Mouse (Mus musculus): ENCODE measurements around the gene Sin3a. TPM values are rescaled to one million over a fixed set of nuclear protein-coding genes. Genes with fewer than 3 reads are reported as not detected.

Gene Sin3a
- polyA plus RNA-seq, 1 experiment, result 83.3 TPM

DNA sequence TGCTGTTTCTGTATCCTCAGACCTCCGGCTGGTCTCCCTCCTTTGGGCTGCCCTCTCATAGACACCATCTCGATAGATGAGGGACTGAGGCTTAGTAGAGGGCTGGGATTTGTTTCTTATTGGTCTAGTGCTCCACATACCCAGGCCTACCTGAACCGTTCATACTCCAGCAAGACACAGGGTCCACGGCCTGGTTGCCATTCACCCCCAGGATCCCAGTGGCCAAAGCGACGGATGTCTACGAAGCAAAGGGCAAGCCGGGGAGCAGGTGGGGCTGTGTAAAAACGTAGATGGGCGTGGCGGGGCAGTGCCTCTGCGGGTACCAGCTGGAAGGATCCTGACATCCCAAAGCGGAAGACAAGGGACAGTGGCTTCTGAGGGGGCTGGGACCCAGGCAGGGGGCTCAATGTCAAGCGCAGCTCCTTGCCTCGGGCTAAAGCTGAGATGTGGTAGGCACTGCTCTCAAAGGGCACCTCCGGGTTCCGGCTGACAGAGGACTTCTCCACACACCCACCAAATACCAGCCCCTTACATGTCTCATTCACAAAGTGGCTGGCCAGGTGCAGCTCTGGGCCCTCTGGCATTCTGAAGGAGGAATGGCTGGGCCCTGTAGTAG is 74.7 kb downstream of the Sin3a start:
- no peak overlapping the region for H3K4me3 ChIP-seq (ENCODE audit: extremely low read depth, insufficient read depth, insufficient read length)

GRCm38 (mm10) chr9:57147205-57148143 is 75.6 kb downstream of the Sin3a start:
- TF ChIP-seq POLR2A (IDR thresholded peaks at IDR 0.05; ENCODE audit: low read depth, low read length) (no peak), CTCF (IDR thresholded peaks at IDR 0.05; ENCODE audit: extremely low read depth, insufficient read depth, insufficient read length, insufficient replicate concordance) (no peak)
- Histone ChIP-seq H3K4me1 (ENCODE audit: control insufficient read depth, insufficient read depth, insufficient read length) (peaks cover 13% of the 10 kb centered on the region), H3K4me3 (ENCODE audit: extremely low read depth, insufficient read depth, insufficient read length) (peak overlapping the region; percentile 55), H3K36me3 (ENCODE audit: control insufficient read depth, insufficient read depth, low read length) (peaks cover 14% of the 10 kb centered on the region), H3K27ac (ENCODE audit: insufficient read depth, low read length) (peak overlapping the region; percentile 77), H3K27me3 (ENCODE audit: control insufficient read depth, insufficient read depth, low read length) (no peaks in the 10 kb centered on the region)
- DNase-seq (ENCODE audit: low read depth in 1 of 2, low spot score in 2 of 2), result no peak
- 9% methylated on average over 19 of the region's 19 CpGs for WGBS

More for the DNA sequence above, 74.7 kb downstream of the Sin3a start:
- TF ChIP-seq CTCF (IDR thresholded peaks at IDR 0.05; ENCODE audit: extremely low read depth, insufficient read depth, insufficient read length, insufficient replicate concordance) (no peak), POLR2A (IDR thresholded peaks at IDR 0.05; ENCODE audit: low read depth, low read length) (no peak)
- DNase-seq (ENCODE audit: low read depth in 1 of 2, low spot score in 2 of 2), result no peak
- Histone ChIP-seq H3K36me3 (ENCODE audit: control insufficient read depth, insufficient read depth, low read length) (peaks cover 19% of the 10 kb centered on the region), H3K4me1 (ENCODE audit: control insufficient read depth, insufficient read depth, insufficient read length) (peaks cover 13% of the 10 kb centered on the region), H3K27me3 (ENCODE audit: control insufficient read depth, insufficient read depth, low read length) (no peaks in the 10 kb centered on the region), H3K27ac (ENCODE audit: insufficient read depth, low read length) (no peak overlapping the region)
- WGBS, result 93% methylated on average over 17 of the region's 17 CpGs

- peak within 1 kb of the TSS; percentile 55 for H3K4me3 ChIP-seq (ENCODE audit: extremely low read depth, insufficient read depth, insufficient read length)
- peaks cover 10% of the 10 kb centered on the region for H3K36me3 ChIP-seq (ENCODE audit: control insufficient read depth, insufficient read depth, low read length)
- DNase-seq (ENCODE audit: low read depth in 1 of 2, low spot score in 2 of 2), result peak; percentile 70 to 94
- 2% methylated on average over 27 of the region's 27 CpGs for WGBS
- peak within 1 kb of the TSS; percentile 77 for H3K27ac ChIP-seq (ENCODE audit: insufficient read depth, low read length)
- no peaks in the 10 kb centered on the region for H3K27me3 ChIP-seq (ENCODE audit: control insufficient read depth, insufficient read depth, low read length)
- TF ChIP-seq CTCF (IDR thresholded peaks at IDR 0.05; ENCODE audit: extremely low read depth, insufficient read depth, insufficient read length, insufficient replicate concordance), result no peak
- TF ChIP-seq POLR2A (IDR thresholded peaks at IDR 0.05; ENCODE audit: low read depth, low read length), result peak; percentile 49; the same call in 1 of the 2 replicates
- H3K4me1 ChIP-seq (ENCODE audit: control insufficient read depth, insufficient read depth, insufficient read length), result peaks cover 13% of the 10 kb centered on the region
Observed at GRCm38 (mm10) chr9:57148144-57148878, 76.5 kb downstream of the Sin3a start, which contains the start of gene Neil1. Gene Neil1, minus strand, starts transcription at chr9:57148305.

DNA sequence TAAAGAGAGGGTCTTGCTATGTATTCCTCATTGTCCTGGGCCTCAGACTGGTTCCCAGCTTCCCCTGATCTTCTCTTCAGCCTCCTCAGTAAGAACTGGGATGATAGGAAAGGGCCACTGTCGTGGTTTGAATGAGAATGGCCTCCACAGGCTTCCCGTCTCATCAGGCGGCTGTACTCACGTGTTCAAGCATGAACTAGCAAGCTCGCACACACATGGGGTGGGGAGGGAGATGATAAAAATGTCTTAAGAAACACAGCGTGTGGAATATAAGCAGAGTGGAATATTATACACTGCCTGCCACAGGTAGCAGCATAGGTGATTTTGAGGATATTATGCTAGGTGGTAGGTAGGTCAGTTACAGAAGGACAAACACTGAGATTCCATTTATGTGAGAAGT is 77.2 kb downstream of the Sin3a start:
- Histone ChIP-seq H3K4me3 (ENCODE audit: extremely low read depth, insufficient read depth, insufficient read length) (no peak overlapping the region), H3K27me3 (ENCODE audit: control insufficient read depth, insufficient read depth, low read length) (no peaks in the 10 kb centered on the region), H3K4me1 (ENCODE audit: control insufficient read depth, insufficient read depth, insufficient read length) (peaks cover 13% of the 10 kb centered on the region), H3K36me3 (ENCODE audit: control insufficient read depth, insufficient read depth, low read length) (peaks cover 4% of the 10 kb centered on the region), H3K27ac (ENCODE audit: insufficient read depth, low read length) (0 out of 2 replicates have a peak overlapping the region, but pooled peaks have one; percentile 4)
- TF ChIP-seq CTCF (IDR thresholded peaks at IDR 0.05; ENCODE audit: extremely low read depth, insufficient read depth, insufficient read length, insufficient replicate concordance) (no peak), POLR2A (IDR thresholded peaks at IDR 0.05; ENCODE audit: low read depth, low read length) (no peak)
- WGBS, result 58% methylated on average over 6 of the region's 6 CpGs
- no peak for DNase-seq (ENCODE audit: low read depth in 1 of 2, low spot score in 2 of 2)

GRCm38 (mm10) chr9:57150192-57150591 is 78.4 kb downstream of the Sin3a start:
- TF ChIP-seq POLR2A (IDR thresholded peaks at IDR 0.05; ENCODE audit: low read depth, low read length) (no peak), CTCF (IDR thresholded peaks at IDR 0.05; ENCODE audit: extremely low read depth, insufficient read depth, insufficient read length, insufficient replicate concordance) (no peak)
- Histone ChIP-seq H3K4me3 (ENCODE audit: extremely low read depth, insufficient read depth, insufficient read length) (no peak overlapping the region), H3K4me1 (ENCODE audit: control insufficient read depth, insufficient read depth, insufficient read length) (peaks cover 13% of the 10 kb centered on the region), H3K27ac (ENCODE audit: insufficient read depth, low read length) (no peak overlapping the region), H3K36me3 (ENCODE audit: control insufficient read depth, insufficient read depth, low read length) (0 out of 2 replicates have a peak, but pooled peaks cover 2% of the 10 kb centered on the region), H3K27me3 (ENCODE audit: control insufficient read depth, insufficient read depth, low read length) (no peaks in the 10 kb centered on the region)
- WGBS, result 85% methylated on average over 5 of the region's 5 CpGs
- DNase-seq (ENCODE audit: low read depth in 1 of 2, low spot score in 2 of 2), result no peak

GRCm38 (mm10) chr9:57152331-57152730 is 80.5 kb downstream of the Sin3a start:
- Histone ChIP-seq H3K4me1 (ENCODE audit: control insufficient read depth, insufficient read depth, insufficient read length) (peaks cover 13% of the 10 kb centered on the region; the same call in 1 of the 2 replicates), H3K36me3 (ENCODE audit: control insufficient read depth, insufficient read depth, low read length) (peaks cover 8% of the 10 kb centered on the region), H3K4me3 (ENCODE audit: extremely low read depth, insufficient read depth, insufficient read length) (no peak overlapping the region), H3K27ac (ENCODE audit: insufficient read depth, low read length) (no peak overlapping the region), H3K27me3 (ENCODE audit: control insufficient read depth, insufficient read depth, low read length) (no peaks in the 10 kb centered on the region)
- no peak for TF ChIP-seq POLR2A (IDR thresholded peaks at IDR 0.05; ENCODE audit: low read depth, low read length)
- no peak for DNase-seq (ENCODE audit: low read depth in 1 of 2, low spot score in 2 of 2)
- WGBS, result 84% methylated on average over 6 of the region's 6 CpGs

All from spleen, adult 2 months (tissue).